Mouse (Mus musculus) lung, embryonic 14.5 days (tissue): ENCODE data around the gene Mbl1. TPM values are rescaled to one million over a fixed set of nuclear protein-coding genes. Genes with fewer than 3 reads are reported as not detected.

Experiments used
- ATAC-seq: fragments of 200-750 bp; cut with Nextera tagmentation; 2 replicates; pipeline ENCODE4 v1.8.0; 2017; ENCODE audit warnings: mild to moderate bottlenecking, moderate TSS enrichment, moderate library complexity; ENCODE audit not compliant: insufficient read depth
- DNase-seq: peaks from one replicate; pipeline ENCODE4 v3.0.0-alpha.2; 2015
- H3K27ac ChIP-seq: fragments of 300-500 bp; sonication (generic); 2 replicates; pipeline ENCODE4 v1.5.1; 2014; ENCODE audit warnings: low read depth, mild to moderate bottlenecking, moderate library complexity
- H3K27me3 ChIP-seq: fragments of 300-500 bp; sonication (generic); 2 replicates; pipeline ENCODE4 v1.6.1; 2014; ENCODE audit warnings: low read length, control low read depth; ENCODE audit not compliant: insufficient read depth
- H3K36me3 ChIP-seq: fragments of 300-500 bp; sonication (generic); 2 replicates; pipeline ENCODE4 v1.6.1; 2014; ENCODE audit warnings: control low read depth; ENCODE audit not compliant: insufficient read depth
- H3K4me1 ChIP-seq: fragments of 300-500 bp; sonication (generic); 2 replicates; pipeline ENCODE4 v1.6.1; 2014; ENCODE audit warnings: antibody characterized with exemption, control low read depth; ENCODE audit not compliant: insufficient read depth
- H3K4me2 ChIP-seq: fragments of 300-500 bp; sonication (generic); 2 replicates; pipeline ENCODE4 v1.6.1; 2014; ENCODE audit warnings: mild to moderate bottlenecking
- H3K4me3 ChIP-seq: fragments of 300-500 bp; sonication (generic); 2 replicates; pipeline ENCODE4 v1.5.1; 2014; ENCODE audit warnings: low read depth, low read length
- H3K9ac ChIP-seq: fragments of 300-500 bp; sonication (generic); 2 replicates; pipeline ENCODE4 v1.6.1; 2014
- H3K9me3 ChIP-seq: fragments of 300-500 bp; sonication (generic); 2 replicates; pipeline ENCODE4 v1.6.1; 2016; ENCODE audit warnings: low read depth, low read length, control low read depth
- CTCF ChIP-seq: IDR thresholded peaks from 2 replicates; pipeline ENCODE4 v1.5.1; 2016; ENCODE audit warnings: antibody characterized with exemption, low read depth
- WGBS: fragments of 180-500 bp; shearing (Covaris S2); extraction: QIAGEN DNeasy Blood & Tissue Kit; methylation state at CpG from one replicate; pipeline ENCODE4 v1.1.7; 2014; 5-methylcytosine and 5-hydroxymethylcytosine counted together
- polyA plus RNA-seq: library from polyadenylated mRNA; unstranded; fragments of >200 nt; fragmentation: Nextera tagmentation; extraction: Ambion mirVana; gene quantifications from 2 replicates; pipeline ENCODE4 v1.2.1, GENCODE M21; 2014

Mbl1 gene
- polyA plus RNA-seq, 1 experiment from 2014 or later: not detected

DNA sequence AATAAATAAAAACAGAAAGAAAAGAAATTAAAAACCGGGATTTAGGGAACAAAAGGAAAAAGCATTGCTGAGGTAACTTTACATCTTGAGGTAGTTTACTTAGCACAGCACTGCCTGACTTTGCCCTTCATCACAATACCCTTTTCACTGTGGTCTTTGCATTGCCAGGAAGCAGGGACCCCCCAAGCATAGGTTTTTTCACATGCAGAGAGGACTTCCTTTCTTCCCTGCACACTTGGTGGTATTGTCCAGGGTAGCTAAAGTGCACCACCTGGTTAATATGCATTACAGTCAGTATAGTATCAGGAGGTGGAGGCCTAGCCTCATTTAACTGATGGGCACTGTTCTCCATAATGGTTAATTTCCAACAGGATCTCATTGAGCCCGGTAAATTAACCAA, 38.2 kb downstream of the Mbl1 start:
- Histone ChIP-seq H3K4me2 (no peak overlapping the region), H3K4me1 (no peaks in the 10 kb centered on the region), H3K4me3 (no peak overlapping the region), H3K27ac (no peak overlapping the region), H3K27me3 (no peaks in the 10 kb centered on the region), H3K36me3 (no peaks in the 10 kb centered on the region), H3K9me3 (peaks cover 8% of the 10 kb centered on the region; the same call in 1 of the 2 replicates), H3K9ac (no peak overlapping the region)
- WGBS: 78% methylated on average over 2 of the region's 2 CpGs
- no peak for TF ChIP-seq CTCF
- DNase-seq (no peak), ATAC-seq (no peak)

DNA sequence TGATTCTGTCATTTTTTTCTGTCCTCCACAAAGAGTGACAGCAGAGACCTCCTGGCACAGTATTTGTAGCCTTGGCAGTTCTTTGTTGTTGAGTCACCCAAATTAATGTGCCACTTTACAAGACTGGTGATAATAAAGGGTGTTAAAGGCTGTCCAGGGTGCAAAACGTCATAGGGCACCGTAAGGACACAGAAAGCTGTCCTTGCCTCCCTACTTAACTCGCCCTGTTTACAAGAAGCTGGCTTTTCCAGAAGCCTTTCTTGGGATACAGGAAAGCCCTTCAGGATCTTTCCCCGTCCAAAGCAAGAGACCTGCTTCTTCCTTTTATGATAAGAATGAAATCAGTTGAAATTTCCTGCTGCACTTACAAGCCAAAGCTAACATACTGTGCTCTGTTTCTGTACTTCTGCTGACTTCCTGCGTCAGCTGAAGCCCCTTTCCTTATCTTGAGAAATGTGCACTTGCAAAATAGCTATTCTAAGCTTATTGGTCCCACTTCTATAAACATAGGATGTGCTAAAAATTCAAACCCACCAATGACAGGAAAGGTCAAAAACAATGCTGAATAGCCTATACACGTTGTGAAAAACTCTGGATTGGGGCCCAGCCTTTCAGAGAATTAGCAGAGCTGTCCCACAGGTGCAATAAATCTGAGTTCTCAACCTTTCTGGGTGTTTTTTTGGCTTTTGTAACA, 46.9 kb downstream of the Mbl1 start:
- Histone ChIP-seq H3K27me3 (no peaks in the 10 kb centered on the region), H3K4me3 (no peak overlapping the region), H3K4me1 (no peaks in the 10 kb centered on the region), H3K27ac (no peak overlapping the region), H3K4me2 (no peak overlapping the region), H3K9ac (no peak overlapping the region), H3K9me3 (no peaks in the 10 kb centered on the region), H3K36me3 (no peaks in the 10 kb centered on the region)
- WGBS: 28% methylated on average over 6 of the region's 6 CpGs
- no peak for TF ChIP-seq CTCF
- ATAC-seq (peak; percentile 28; the same call in 1 of the 2 replicates), DNase-seq (peak; percentile 38)

Other genes with a start within 250 kb of the Mbl1 start
- 104 and 105 TPM in 2 replicates for gene Tspan14, start 184.7 kb upstream of the Mbl1 start, polyA plus RNA-seq
- 167 and 173 TPM in 2 replicates for gene Fam213a, start 137.7 kb upstream of the Mbl1 start, polyA plus RNA-seq
- not detected in 2 replicates for gene Dydc2, start 82.2 kb upstream of the Mbl1 start, polyA plus RNA-seq
- gene Dydc1, start 78.5 kb upstream of the Mbl1 start, polyA plus RNA-seq: not detected in 2 replicates
- 2.6 and 4.0 TPM in 2 replicates for gene Mat1a, start 46.4 kb upstream of the Mbl1 start, polyA plus RNA-seq
- gene Sftpa1, start 19.7 kb upstream of the Mbl1 start, polyA plus RNA-seq: 28.1 and 29.4 TPM in 2 replicates
- not detected in 2 replicates for gene Sftpd, start 33.7 kb downstream of the Mbl1 start, polyA plus RNA-seq
- 0.17 TPM in 1 of 2 replicates, not detected in the other for gene Gm2832, start 127.3 kb downstream of the Mbl1 start, polyA plus RNA-seq
- gene Gm5798, start 197.2 kb downstream of the Mbl1 start, polyA plus RNA-seq: not detected in 2 replicates
- not detected in 2 replicates for gene Gm7945, start 234.9 kb downstream of the Mbl1 start, polyA plus RNA-seq